Comparison of ENCODE assay signal across 8 mouse cellular contexts in genomic region chr7:84150361-84151000, GRCm38 (mm10). TPM values are rescaled to one million over a fixed set of nuclear protein-coding genes. Genes with fewer than 3 reads are reported as not detected.
DNase-seq lines count a peak whose midpoint lies in the region; ATAC-seq and TF ChIP-seq lines count a peak whose summit lies in the region.

No protein-coding gene starts in this region.

- ATAC-seq in granulocyte monocyte progenitor cell, adult 5-6 weeks (replicated peaks; ENCODE audit: poor library complexity, severe bottlenecking), result peak; percentile 50
- no peak for ATAC-seq in liver, embryonic 14.5 days (ENCODE audit: insufficient read depth)

- peak overlapping the region; percentile 83 for H3K9ac ChIP-seq in liver, embryonic 14.5 days (replicated peaks)

- peaks cover 8 to 32% of the 10 kb centered on the region in 2 experiments; a peak in 3 of 4 replicates for H3K4me1 ChIP-seq in liver, embryonic 14.5 days (replicated peaks; ENCODE audit: control insufficient read depth in 2 of 2, insufficient read depth in 2 of 2, low read length in 1 of 2)

- H3K27ac ChIP-seq in liver, embryonic 14.5 days, result no peak overlapping the region

- peak overlapping the region; percentile 98 for H3ac ChIP-seq in C2C12 (ENCODE audit: control insufficient read depth, insufficient read length, low read depth)

- WGBS in liver, embryonic 14.5 days (ENCODE audit: insufficient replicate concordance), result 10% methylated on average over 13 of the region's 13 CpGs

- H3K27me3 ChIP-seq in C2C12 (ENCODE audit: control insufficient read depth, insufficient read depth, insufficient read length), result no peaks in the 10 kb centered on the region
- H3K27me3 ChIP-seq in liver, embryonic 14.5 days (ENCODE audit: control insufficient read depth, insufficient read depth, low read length), result no peaks in the 10 kb centered on the region

- TF ChIP-seq CTCF in C2C12 (IDR thresholded peaks at IDR 0.05; ENCODE audit: control insufficient read depth, insufficient read depth, insufficient read length), result no peak
- TF ChIP-seq CTCF in liver, embryonic 14.5 days (IDR thresholded peaks at IDR 0.05; ENCODE audit: low read depth), result no peak

- peaks cover 56% of the 10 kb centered on the region for H3K79me3 ChIP-seq in C2C12 (ENCODE audit: low read depth)

- H3K4me3 ChIP-seq in C2C12 (ENCODE audit: insufficient read depth, poor library complexity, severe bottlenecking), result peak overlapping the region; percentile 65
- H3K4me3 ChIP-seq in liver, embryonic 14.5 days (ENCODE audit: insufficient read depth in 1 of 2, low read depth in 2 of 2, low read length in 2 of 2), result peak overlapping the region; percentile 75 to 90

- peaks cover 6% of the 10 kb centered on the region for H3K36me3 ChIP-seq in C2C12 (ENCODE audit: control insufficient read depth, insufficient read depth)
- H3K36me3 ChIP-seq in liver, embryonic 14.5 days (replicated peaks; ENCODE audit: control insufficient read depth, insufficient read depth, low read depth), result no peaks in the 10 kb centered on the region

- peak overlapping the region; percentile 96 for H3K4me2 ChIP-seq in liver, embryonic 14.5 days (ENCODE audit: low read depth)

- peaks cover 63% of the 10 kb centered on the region for H3K79me2 ChIP-seq in C2C12 (ENCODE audit: control insufficient read depth, insufficient read depth)

- peak; percentile 58 for DNase-seq in 416B (ENCODE audit: low read depth)
- DNase-seq in liver, embryonic 14.5 days (ENCODE audit: low read depth in 3 of 3, low spot score in 3 of 3), result no peak
- DNase-seq in right cerebral cortex, postnatal 14 days, result no peak
- no peak for DNase-seq in adrenal gland, postnatal 25 days
- DNase-seq in layer of hippocampus, adult 9-11 months, result no peak
- no peak for DNase-seq in layer of hippocampus, adult 9-10 months (ENCODE audit: low spot score)

- H3K9me3 ChIP-seq in liver, embryonic 14.5 days (ENCODE audit: control insufficient read depth, low read length), result no peaks in the 10 kb centered on the region

- TF ChIP-seq EP300 in liver, embryonic 14.5 days (IDR thresholded peaks at IDR 0.05; ENCODE audit: low read depth), result no peak

TF ChIP-seq in C2C12, 6 proteins besides CTCF, POLR2A, EP300 and RAD21:
- no peak for TF ChIP-seq CEBPB (IDR thresholded peaks at IDR 0.05; ENCODE audit: low read depth)
- no peak for TF ChIP-seq MYOD1 (IDR thresholded peaks at IDR 0.05; ENCODE audit: control insufficient read depth, insufficient read length, low read depth)
- TF ChIP-seq USF1 (IDR thresholded peaks at IDR 0.05; ENCODE audit: low read depth), result no peak
- no peak for TF ChIP-seq MAX (IDR thresholded peaks at IDR 0.05)
- no peak for TF ChIP-seq FOSL1 (IDR thresholded peaks at IDR 0.05; ENCODE audit: insufficient read depth, low read length, poor library complexity, severe bottlenecking)
- no peak for TF ChIP-seq MYOG (IDR thresholded peaks at IDR 0.05; ENCODE audit: control insufficient read depth, extremely low read depth, insufficient read length)

RNA-seq across cellular contexts. Expression of gene Abhd17c, which starts 1.2 kb away (rescaled TPM):
- polyA plus RNA-seq in C2C12 (2012; fragmentation: generic; extraction: Trizol), result 32.9 TPM
- total RNA-seq in granulocyte monocyte progenitor cell, adult 5-6 weeks (2014; fragmentation: Nextera tagmentation), result 42.3 and 51.2 TPM in 2 replicates
- total RNA-seq in granulocyte monocyte progenitor cell, adult 5-6 weeks (2017), result 14.9 and 18.6 TPM in 2 replicates
- polyA plus RNA-seq in liver, embryonic 14.5 days (2012; rRNA removed), result 14.9 and 15.1 TPM in 2 replicates
- polyA plus RNA-seq in liver, embryonic 14.5 days (2014; fragmentation: Nextera tagmentation; extraction: Ambion mirVana), result 13.0 and 18.0 TPM in 2 replicates
- 31.0 and 31.5 TPM in 2 replicates for total RNA-seq in adrenal gland, postnatal 25 days (2021)
